Mouse (Mus musculus) natural killer cell, adult 2 months (primary cell): ENCODE data around the gene Hmgb1.

ENCODE experiments used
- DNase-seq, 2 experiments: peaks; one replicate each; pipeline ENCODE4 v3.0.0; 2022; ENCODE audit warnings: low spot score in 2 of 2

The Hmgb1 gene

DNA sequence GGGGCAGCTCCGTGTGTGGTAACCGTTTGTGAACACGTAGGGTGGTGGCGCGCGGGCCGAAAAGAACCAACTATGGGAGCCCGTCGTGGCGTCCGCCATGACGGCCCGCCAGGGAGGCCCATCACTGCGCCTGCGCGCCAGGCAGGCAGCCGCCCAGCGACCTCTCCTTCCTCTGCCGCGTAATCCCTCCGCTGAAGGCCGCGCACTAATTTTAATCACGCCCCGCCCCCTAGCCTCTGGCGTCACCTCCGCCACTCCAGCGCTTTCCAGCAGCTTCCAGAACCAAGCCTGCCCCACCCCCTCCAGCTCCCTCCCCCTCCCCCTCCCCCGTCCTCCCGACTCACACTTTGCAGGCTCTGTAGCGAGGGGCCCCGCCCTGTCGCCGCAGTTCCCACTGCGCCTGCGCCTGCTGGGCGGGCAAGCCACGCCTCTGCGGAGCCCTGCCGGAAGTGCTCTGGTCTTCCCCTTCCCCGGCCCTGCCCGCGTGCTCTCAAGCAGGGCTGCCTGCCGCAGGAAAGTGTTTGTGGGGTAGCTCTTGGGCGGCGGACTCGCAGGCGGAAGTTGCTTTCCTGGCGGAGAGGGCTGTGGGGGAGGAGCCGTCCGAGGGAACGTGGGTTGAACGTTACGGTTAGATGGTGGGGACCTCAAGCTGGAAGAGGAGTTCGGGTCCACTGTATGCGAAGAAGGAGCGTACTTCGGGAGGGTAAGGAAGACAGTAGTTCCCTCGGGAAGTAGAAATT, at the start of gene Hmgb1, which contains the start of gene Uspl1:
Gene Hmgb1, minus strand, starts transcription at position 386 of the 740 bp plus-strand sequence.
Gene Uspl1, plus strand, starts transcription at position 247 of the 740 bp plus-strand sequence.
- DNase-seq, result peak; percentile 100

DNA sequence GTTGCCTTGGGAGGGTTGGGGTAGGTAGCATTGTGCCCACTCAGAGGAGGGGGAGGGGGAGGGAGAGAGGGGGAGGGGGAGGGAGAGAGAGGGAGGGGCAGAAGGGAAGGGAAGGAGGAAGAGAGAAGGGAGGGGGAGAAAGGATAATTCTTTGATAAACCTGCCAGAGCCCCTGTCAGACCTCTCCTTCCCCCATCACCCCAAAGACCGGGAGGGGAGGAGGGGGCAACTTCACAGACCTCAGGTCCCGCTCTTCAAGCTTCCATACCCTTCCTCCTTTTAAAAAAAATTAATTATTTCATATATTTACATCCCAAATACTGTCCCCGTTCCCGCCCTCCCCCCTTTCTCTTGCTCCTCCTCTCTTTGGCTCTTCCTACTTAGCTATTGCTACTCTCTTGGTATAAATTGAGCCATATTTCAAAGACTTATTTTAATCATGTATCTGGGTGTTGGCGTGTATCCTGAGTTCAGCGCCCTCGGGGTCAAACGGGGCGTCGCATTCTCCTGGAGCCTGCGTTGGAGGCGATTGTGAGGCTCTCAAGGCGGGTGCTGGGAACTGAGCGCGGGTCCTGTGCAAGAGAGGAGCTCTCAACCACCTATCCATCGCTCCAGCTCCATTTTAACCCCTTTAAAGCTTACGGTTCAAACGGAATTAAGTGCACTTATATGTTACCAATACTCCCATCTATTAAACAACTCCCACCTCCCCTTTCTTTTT, 45.5 kb upstream of the Hmgb1 start:
- no peak for DNase-seq

DNA sequence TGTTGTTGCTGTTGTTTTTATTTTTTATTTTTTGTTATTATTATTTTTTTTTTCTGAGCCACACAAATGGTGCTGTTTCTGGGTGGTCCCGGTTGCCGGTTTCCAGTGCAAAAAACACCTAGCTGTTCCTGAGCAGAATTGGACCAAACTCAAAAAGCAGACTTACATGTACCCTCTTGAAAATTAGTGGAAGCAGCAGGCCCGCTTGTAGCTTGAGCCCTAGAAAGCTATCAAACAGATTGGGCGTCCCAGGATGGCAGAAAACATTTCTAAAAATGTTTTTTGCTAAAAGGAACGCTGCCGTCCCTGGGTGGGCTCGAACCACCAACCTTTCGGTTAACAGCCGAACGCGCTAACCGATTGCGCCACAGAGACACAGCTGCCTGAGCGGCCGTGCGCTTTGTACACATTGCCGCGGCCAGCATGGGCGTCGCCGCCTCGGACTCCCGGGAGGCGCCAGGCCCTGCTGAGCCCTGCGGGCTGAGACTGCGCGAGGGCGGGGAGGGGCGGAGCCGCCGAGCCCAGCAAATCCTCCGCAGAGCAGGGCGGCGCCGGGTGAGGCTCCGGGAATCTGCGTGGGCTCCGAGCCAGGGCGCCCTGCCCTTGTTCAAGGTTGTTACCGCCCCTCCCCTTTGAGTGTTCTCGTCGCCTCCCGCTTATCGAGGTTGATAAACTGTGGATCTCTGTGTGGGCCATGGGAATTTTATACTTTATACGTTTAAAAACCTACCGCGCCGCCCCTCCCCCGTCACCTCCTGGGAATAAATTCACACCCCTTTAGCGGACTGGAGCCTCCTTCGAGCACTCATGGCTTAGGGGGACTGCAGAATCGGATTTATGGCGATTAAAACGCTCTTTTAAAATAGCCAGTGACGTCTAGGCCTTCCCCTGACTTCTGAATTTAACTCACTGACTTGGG, 44.7 kb upstream of the Hmgb1 start:
- DNase-seq, result peak; percentile 97

DNA sequence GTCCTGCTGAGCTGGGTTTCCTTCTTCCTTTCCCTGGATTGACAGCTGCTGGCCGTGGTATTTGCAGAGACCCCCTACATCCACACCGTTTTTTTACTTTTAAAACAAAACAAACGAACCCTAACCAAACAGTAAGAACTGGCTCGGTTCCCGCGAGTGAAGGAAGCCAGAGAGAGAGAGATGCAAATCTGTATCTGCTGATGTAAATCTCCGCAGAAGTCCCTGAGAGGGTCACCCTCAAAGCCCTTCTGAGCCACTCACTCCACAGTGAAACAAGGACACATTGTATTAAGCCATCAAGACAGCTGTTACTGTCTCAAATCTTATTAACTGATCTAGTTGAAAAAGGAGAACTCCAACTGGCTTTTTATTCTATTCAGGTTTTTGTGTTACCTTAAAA, 40.4 kb upstream of the Hmgb1 start:
- no peak for DNase-seq

DNA sequence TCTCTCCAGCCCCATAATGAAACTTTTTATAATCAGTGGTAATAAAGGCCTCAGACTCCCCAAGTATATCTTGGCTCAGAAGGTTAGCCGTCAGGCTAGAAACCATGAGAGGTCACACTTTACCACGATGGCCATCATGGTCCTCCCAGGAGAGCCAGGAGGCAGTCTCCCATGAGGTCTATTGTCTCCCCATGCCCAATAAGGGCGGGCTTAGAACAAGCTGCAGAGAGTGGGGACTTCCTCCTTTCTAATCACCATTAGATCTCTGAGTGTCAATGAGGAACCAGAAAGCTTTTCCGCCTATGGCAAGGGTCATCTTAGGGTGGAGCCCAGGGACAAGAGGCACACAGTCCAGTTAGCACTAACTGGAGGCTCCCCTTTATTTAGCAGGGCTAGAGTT, 37.1 kb upstream of the Hmgb1 start:
- no peak for DNase-seq

DNA sequence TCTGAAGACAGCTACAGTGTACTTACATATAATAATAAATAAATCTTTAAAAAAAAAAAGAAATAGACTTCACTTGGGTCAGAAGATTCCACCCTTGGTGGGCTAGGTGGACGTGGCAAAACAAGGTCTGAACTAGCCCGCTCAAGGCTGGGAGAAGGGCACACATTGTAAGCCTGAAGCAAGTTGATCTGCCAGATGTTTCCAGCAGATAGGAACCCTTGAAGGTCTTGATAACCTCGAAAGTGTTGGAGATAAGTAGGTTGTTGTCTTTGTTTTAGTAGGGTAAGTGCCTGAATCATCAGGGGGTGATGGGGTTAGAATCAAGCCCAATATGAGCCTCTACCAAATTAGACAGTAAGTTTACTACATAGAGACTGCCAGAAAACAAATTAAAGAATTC, 35.2 kb upstream of the Hmgb1 start:
- no peak for DNase-seq

DNA sequence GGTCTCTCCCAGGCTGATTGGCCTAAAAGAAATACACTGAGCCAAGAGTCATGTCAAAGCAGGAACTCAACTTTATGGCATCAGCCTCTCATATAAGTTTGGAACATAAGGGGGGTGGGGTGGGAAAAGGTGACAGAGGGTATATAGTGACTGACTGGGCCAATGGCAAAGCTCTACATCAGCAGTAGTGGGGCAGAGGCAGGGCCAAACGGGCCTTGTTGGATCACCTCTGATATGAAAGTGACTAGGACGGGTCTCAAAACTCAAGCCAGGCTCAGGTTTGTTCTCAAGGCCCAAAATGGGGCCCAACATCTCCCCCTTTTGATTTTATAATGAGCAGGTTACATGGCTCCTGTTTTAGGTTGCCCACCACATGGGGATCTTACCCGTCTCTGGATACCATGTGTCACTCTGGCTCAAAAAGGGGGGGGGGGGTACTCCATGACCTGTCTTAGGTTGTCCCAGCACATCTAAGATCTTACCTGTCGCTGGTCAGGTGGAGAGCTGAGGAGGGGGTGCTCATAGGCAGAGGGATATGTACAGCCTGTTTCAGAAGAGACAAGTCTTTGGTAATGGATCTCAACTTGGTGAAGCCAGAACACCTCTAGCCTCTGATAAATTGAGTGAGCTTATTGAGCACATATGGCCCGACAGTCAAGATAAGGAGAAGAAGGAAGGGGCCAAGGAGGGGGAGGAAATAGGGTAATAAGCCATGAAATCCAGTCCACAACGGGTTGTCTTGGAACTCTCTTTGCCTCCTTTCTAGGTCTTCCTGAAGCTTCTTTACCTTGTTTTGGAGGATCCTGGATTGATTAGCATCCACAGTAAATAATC, 33.5 kb upstream of the Hmgb1 start:
- no peak for DNase-seq

DNA sequence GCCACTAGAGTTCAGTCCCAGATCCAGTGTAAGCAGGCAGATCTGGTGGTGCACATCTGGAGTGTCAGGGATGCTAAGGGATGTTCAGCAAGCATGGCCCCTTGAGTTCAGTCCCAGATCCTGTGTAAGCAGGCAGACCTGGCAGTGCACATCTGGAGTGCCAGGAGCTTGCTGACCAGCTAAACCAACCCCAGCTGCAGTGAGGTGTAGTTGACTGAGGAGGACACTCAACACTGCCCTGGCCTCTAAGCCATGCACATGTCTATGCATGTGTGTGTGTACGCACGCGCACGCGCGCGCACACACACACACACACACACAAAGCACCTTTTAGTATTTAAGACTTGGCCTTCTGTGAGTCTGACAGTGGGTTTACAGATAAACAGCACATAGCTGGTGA, 31.3 kb upstream of the Hmgb1 start:
- no peak for DNase-seq

DNA sequence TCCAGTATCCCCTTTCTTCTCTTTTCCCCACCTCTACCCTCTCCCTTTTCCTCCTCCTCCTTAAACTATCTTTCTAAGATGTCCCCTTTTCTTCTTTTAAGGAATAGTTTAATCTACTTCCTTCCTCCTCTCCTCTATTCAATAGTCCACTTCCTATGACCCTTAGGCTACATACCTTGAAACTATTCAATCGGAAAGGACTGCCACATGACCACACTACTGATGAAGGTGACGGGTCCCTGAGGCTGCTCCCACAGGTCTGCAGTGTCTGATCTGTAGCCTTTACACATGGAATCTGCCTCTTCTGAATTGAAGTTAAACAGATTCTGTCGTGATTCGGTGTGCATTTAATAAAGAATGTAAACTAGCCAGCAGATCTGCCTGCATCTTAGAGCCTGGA, 28.5 kb upstream of the Hmgb1 start:
- DNase-seq, result no peak

DNA sequence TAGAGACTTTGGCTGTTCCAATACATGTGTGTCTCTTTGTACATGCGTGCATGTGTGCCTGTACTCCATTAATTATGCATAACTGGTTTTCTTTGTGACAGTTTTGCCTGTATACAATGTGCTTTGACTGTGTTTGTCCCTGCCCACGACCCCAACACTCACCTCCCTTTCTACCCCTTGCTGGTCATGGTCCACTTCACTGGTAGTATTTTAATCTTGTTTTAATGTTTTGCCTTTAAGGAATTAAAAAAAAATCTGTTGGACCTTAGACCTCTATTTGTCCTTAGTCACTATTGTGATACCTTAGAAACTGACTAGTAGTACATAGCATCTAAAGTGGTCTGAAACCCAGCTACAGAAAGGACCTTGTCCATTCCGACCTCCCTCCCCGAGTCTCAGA, 26.8 kb upstream of the Hmgb1 start:
- no peak for DNase-seq

DNA sequence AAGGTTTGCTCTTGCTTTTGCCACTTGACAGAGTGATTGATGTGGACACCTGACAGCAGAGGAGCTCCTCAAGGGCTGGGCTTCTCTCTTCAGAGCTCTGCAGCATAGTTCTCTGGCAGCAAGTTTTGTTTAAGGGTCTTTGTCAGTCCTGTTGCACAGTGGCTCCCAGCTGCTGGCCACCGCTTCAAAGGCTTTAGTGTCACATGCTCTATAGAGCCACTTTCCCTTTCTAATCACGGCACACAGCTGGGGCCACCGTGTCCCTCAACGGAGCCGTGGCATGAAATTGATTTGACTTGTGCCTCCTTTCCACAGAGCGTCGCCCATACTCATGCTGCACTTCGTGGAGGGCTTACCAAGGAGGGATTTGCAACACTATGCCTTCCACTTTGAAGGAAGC, 25.0 kb upstream of the Hmgb1 start:
- no peak for DNase-seq

DNA sequence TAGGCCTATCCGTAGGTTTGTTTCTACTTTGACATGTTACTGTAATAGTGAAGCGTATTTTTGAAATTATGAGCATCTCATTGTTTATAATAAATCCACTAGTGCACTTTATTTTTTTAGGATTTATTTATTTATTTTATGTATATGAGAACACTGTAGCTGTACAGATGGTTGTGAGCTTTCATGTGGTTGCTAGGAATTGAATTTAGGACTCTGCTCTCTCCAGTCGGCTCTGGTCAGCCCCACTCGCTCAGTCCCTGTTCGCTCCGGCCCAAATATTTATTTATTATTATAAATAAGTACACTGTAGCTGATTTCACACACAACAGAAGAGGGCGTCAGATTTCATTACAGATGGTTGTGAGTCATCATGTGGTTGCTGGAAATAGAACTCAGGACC, 24.5 kb upstream of the Hmgb1 start:
- no peak for DNase-seq

DNA sequence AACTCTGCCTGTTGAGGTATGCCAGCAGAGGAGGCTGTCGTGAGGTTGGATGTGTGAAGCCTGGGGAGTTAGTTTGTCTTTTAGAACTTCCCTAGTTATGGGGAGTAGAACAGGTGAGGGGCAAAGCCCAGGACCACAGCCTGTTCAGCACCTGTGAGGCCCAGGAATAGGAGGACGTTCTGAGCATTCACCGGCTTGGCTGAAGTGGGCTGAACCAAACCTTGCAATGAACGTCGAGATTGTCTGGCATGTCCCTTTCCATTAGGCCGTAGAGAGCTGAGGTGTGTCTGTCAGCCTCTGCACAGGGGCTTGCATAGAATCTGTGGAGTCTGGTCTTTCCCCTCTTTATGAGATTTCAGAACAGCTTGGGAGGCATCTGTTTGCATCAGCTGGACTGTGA, 23.4 kb upstream of the Hmgb1 start:
- no peak for DNase-seq

DNA sequence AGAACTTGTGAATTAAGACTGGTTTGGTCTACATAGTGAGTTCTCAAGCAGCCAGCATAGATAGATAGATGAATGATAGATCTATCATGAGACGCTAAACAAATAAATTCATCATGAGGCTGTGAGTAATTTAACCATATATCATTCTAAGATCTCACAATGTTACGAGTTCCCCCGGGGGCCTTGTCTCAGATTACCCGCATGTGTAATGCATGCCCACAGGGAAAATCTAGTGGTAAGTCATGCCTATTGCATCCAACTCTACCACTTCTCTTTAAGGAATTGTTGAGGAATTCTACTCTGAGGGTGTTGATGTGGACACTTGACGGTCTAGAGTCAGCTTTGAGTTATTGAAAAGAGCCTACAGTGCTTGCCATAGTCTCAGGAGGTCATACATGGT, 22.0 kb upstream of the Hmgb1 start:
- DNase-seq, result no peak

DNA sequence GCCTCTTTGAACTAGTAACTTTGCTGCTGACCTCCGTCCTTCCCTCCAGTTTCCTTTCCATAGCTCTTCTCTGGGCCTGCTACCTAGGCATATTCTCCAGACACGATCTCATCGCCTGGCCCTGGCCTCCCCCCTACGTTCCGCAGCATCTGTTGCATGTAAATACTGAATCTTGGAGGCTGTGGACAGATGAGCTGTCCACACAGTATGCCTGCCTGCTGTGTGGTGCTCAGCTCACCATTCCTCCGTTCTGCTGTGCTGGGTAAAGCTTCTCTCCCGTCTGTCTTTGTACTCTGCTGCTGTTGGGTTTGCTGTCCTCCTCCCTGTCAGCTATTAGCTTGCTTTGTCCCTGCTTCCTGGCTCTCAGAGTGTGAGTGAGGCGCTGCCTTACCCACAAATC, 21.0 kb upstream of the Hmgb1 start:
- no peak for DNase-seq

DNA sequence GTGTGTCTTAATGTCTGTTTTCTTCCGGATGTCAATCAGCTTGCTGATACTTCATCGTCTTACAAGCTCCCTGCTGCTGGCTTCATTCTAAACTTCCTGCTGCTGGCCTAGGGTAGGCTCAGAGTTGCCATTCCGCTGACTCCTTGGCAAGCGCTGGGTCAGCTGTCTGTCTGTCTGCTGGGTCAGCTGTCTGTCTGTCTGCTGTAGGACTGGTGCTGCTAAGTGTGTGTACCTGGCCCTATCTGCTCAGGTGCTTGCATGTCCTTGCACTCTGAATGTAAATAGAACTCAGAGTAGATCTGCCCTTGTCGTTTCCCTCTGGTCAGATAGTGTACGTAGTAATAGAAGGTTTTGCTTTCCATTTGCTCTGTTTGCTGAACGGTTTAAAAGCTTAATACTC, 20.5 kb upstream of the Hmgb1 start:
- no peak for DNase-seq

DNA sequence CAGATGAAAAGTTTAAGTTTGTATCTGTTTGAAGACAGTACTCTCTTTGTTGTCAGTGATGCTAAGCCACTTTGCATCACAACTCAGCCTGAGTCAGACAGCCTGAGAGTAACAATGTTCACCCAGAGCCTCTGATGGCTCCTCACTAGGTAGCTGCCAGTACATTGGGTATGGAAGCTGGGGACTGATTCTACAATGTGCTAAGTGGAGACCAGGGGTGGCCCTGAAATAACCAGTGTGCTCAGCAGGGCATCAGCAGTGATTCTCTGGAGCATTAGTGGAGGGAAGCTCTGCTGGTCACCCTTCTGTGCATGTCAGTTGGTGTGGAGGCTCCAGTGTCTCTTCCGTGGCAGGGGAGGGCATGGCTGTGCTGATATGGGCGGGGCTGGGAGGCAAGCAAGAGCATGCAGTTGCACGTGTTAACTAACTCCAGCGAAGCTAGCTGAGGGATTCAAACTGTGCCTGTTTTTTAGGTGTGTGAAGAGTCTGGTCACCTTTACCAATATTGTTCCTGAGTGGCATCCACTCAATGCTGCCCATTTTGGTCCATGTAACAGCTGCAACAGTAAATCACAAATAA, 19.6 kb upstream of the Hmgb1 start:
- no peak for DNase-seq

DNA sequence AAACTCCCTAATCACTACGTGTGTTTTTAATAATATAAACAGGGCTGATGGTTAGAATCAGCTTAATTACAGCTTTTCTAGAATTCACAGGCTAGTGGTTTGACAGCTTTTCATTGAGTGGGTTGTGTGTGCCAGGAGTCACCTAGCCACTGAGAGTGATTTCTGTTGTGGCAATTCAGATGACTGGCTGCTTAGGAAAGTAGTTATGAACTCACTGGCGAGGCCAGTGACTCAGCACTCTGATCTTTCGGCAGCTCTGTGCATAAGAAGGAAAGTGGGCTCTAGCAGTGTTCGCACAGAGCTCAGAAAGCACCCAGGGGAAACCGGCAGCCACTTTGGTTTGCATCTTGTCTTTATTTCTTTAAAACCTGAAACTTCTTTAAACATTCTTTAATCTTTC, 18.7 kb upstream of the Hmgb1 start:
- no peak for DNase-seq

DNA sequence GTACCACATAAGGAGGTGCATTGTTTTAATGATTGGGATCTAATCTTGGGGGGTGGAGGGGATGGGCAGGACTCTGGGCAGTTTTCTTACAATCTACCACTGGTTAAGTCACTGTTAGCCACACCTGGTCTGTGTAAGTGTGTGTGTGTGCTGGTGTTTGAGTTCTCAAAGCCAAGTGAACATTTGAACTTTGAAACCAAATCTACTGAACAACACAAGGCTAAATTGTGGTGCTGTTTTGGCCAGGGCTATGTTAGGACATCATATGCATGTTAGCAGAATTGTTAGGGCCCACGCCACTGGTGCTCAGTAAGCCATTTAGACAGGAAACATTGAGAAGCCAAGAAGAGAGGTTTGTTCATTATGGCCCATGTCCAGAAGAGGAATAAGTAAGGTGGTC, 14.5 kb upstream of the Hmgb1 start:
- DNase-seq, result no peak

DNA sequence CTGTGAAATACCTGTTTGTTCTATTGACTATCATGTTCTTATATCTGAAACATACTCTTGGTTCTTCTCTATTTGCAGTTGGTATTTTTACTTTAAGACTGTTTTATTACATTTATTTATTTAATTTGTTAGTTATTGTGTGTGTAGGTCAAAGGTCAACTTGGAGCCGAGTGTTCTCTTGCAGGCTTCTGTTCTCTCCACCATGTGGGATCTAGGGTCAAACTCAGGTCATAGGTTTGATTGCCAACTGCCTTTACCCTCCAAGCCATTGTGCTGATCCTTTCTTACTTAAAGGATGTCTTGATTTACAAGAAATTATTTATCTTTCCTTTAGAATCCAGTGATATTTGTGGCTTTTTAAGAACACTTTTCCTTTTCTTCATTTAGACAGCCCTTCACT, 12.3 kb upstream of the Hmgb1 start:
- DNase-seq, result no peak

DNA sequence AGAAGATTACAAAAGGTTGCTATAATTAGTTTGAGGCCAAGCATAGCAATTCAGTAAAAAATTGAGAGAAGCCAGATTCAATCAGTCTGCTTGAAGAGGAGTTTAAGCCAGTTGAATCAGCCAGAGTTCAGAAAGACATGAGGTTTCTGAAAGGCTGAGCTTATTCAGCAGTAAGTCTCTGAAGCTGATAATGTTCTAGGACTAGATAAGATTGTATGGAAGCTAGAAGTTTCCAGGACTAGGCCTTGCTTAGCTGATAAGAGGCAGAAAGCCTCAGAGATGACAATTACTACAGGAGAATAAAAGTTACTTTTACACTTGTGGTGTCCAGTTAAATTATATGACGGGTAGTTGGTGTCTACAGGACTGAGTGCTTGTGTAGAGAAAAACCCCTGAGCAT, 5.9 kb upstream of the Hmgb1 start:
- DNase-seq, result no peak
